Mouse (Mus musculus): Measurements from ENCODE around the gene Syt11.
"Not testable (repeated sequence)": the region's sequence is repeated elsewhere in the genome, so short reads cannot be mapped to it uniquely, and the experiment has no call there.

The Syt11 gene

GRCm38 (mm10) chr3:88736556-88736955, 38.4 kb downstream of the Syt11 start:
- no peak for DNase-seq (ENCODE audit: low spot score)

- peak; percentile 25 for DNase-seq (ENCODE audit: low spot score)
Observed at GRCm38 (mm10) chr3:88719098-88719497, 55.9 kb downstream of the Syt11 start.

GRCm38 (mm10) chr3:88717831-88718230, 57.1 kb downstream of the Syt11 start:
- no peak for DNase-seq (ENCODE audit: low spot score)

- DNase-seq (ENCODE audit: low spot score), result no peak
Observed at GRCm38 (mm10) chr3:88717198-88717798, 57.7 kb downstream of the Syt11 start.

- peak; percentile 55 for DNase-seq (ENCODE audit: low spot score)
Observed at GRCm38 (mm10) chr3:88716399-88717197, 58.4 kb downstream of the Syt11 start, which contains the start of gene Rit1. Gene Rit1 (plus strand): TSS chr3:88716838.

- not testable (repeated sequence) for DNase-seq (ENCODE audit: low spot score)
Observed at GRCm38 (mm10) chr3:88715716-88716115, 59.2 kb downstream of the Syt11 start.

- no peak for DNase-seq (ENCODE audit: low spot score)
Observed at GRCm38 (mm10) chr3:88714725-88715124, 60.2 kb downstream of the Syt11 start.

- DNase-seq (ENCODE audit: low spot score), result no peak
Observed at GRCm38 (mm10) chr3:88713709-88714108, 61.3 kb downstream of the Syt11 start.

- no peak for DNase-seq (ENCODE audit: low spot score)
Observed at GRCm38 (mm10) chr3:88701222-88701621, 73.7 kb downstream of the Syt11 start.

GRCm38 (mm10) chr3:88700247-88700646, 74.7 kb downstream of the Syt11 start:
- DNase-seq (ENCODE audit: low spot score), result no peak

GRCm38 (mm10) chr3:88698834-88699233, 76.1 kb downstream of the Syt11 start:
- DNase-seq (ENCODE audit: low spot score), result no peak

GRCm38 (mm10) chr3:88698051-88698450, 76.9 kb downstream of the Syt11 start:
- no peak for DNase-seq (ENCODE audit: low spot score)

GRCm38 (mm10) chr3:88695545-88695944, 79.4 kb downstream of the Syt11 start:
- no peak for DNase-seq (ENCODE audit: low spot score)
